Mouse (Mus musculus) cerebellum, adult 18-20 months (tissue): ENCODE data around the gene Ccni.

Experiments used
- DNase-seq, 2 experiments: peaks; one replicate each; pipeline ENCODE4 v3.0.0; 2021

Gene Ccni

GRCm38 (mm10) chr5:93135368-93136107, 70.8 kb downstream of the Ccni start:
- DNase-seq = no peak

GRCm38 (mm10) chr5:93133445-93134244, 72.7 kb downstream of the Ccni start:
- no peak for DNase-seq
